21 mouse cellular contexts compared by ENCODE assay signal in the genomic region with DNA sequence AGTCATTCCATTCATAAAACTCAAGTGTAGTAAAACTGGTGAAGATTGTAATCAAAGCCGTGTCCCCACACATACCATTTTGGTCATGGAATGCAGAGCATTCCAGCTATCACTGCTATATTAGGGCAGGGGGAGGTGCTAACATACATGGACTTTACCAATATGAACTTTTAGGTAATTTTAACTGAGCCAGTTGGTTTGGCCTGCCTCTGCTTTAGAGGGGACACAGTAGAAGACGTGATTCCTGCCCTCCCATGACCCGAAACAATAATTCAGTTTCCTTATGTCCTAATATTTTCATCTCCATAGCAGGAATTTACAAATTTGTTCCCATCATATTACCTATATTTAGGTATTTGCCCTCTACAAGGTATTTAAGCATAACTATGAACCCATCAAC. TPM values are rescaled to one million over a fixed set of nuclear protein-coding genes. Genes with fewer than 3 reads are reported as not detected.
A peak's percentile ranks its signal among the peaks of the same experiment; 100 is the strongest.
DNase-seq lines count a peak whose midpoint lies in the region; ATAC-seq and TF ChIP-seq lines count a peak whose summit lies in the region.
"Had no signal": no experiment of that assay in that cellular context is flagged by ENCODE, and none has a peak within 500 bp of the region (broad histone marks: within the 10 kb centered on the region; RNA-seq: fewer than 3 reads in every experiment).

No protein-coding gene starts in this region.

- H3K4me2 ChIP-seq in liver, embryonic 11.5 days, result peak overlapping the region; percentile 29
- no peak overlapping the region for H3K4me2 ChIP-seq in hindbrain, embryonic 11.5 days (replicated peaks; ENCODE audit: low read depth, low read length)
- H3K4me2 ChIP-seq: hindbrain, embryonic 13.5 days; limb, embryonic 12.5 days had no signal

- H3K9ac ChIP-seq in liver, embryonic 11.5 days (ENCODE audit: low read depth, low read length), result no peak overlapping the region
- no peak overlapping the region for H3K9ac ChIP-seq in MEL (ENCODE audit: control insufficient read depth, low read depth, low read length, poor library complexity, severe bottlenecking)
- H3K9ac ChIP-seq in hindbrain, embryonic 11.5 days (ENCODE audit: low read depth, low read length), result no peak overlapping the region
- H3K9ac ChIP-seq: hindbrain, embryonic 13.5 days; limb, embryonic 12.5 days had no signal

- no peak for TF ChIP-seq POLR2A in MEL (IDR thresholded peaks at IDR 0.05; ENCODE audit: control insufficient read depth in 1 of 2, insufficient read depth in 1 of 2, low read depth in 1 of 2, low read length in 2 of 2, poor library complexity in 1 of 2)

- no peak for TF ChIP-seq EP300 in MEL (IDR thresholded peaks at IDR 0.05; ENCODE audit: low read depth in 1 of 2, low read length in 2 of 2)

- no peak for ATAC-seq in liver, embryonic 11.5 days (replicated peaks; ENCODE audit: low FRiP score)
- peak; percentile 15 for ATAC-seq in granulocyte monocyte progenitor cell, adult 5-6 weeks (replicated peaks; ENCODE audit: poor library complexity, severe bottlenecking)
- no peak for ATAC-seq in CD4-positive, CD25-positive, alpha-beta regulatory T cell, adult 4 months
- no peak for ATAC-seq in hindbrain, embryonic 11.5 days (ENCODE audit: low FRiP score)
- ATAC-seq: lung, postnatal 0 days had no signal

- no peak overlapping the region for H3K27ac ChIP-seq in liver, embryonic 11.5 days (ENCODE audit: low read depth, low read length)
- no peak overlapping the region for H3K27ac ChIP-seq in MEL (ENCODE audit: control insufficient read depth, low read depth, low read length)
- H3K27ac ChIP-seq in macrophage, result peak overlapping the region; percentile 98
- H3K27ac ChIP-seq in hindbrain, embryonic 11.5 days (ENCODE audit: low read depth, low read length), result no peak overlapping the region
- H3K27ac ChIP-seq: forebrain, embryonic 10.5 days; hindbrain, embryonic 13.5 days; limb, embryonic 12.5 days had no signal

- TF ChIP-seq CTCF in MEL (IDR thresholded peaks at IDR 0.05 in 2 of 3, conservative IDR thresholded peaks at IDR 0.05 in 1 of 3; ENCODE audit: control insufficient read depth in 1 of 3, insufficient read depth in 1 of 3, low read depth in 2 of 3, low read length in 3 of 3, poor library complexity in 1 of 3, severe bottlenecking in 1 of 3), result no peak

- no peak overlapping the region for H3K4me3 ChIP-seq in liver, embryonic 11.5 days (ENCODE audit: low read depth, low read length)
- H3K4me3 ChIP-seq in MEL (ENCODE audit: control insufficient read depth in 1 of 2, insufficient read depth in 1 of 2, low read depth in 2 of 2, low read length in 2 of 2) (peak overlapping the region in 1 of 2 experiments; percentile 75; a peak in 2 of 4 replicates), macrophage (ENCODE audit: inconsistent target) (peak overlapping the region; percentile 67)
- no peak overlapping the region for H3K4me3 ChIP-seq in hindbrain, embryonic 11.5 days (ENCODE audit: low read depth, low read length)
- H3K4me3 ChIP-seq: forebrain, embryonic 10.5 days; hindbrain, embryonic 13.5 days; limb, embryonic 12.5 days had no signal

- WGBS in liver, embryonic 11.5 days, result 69% methylated on average over 3 of the region's 3 CpGs
- WGBS in macrophage (ENCODE audit: missing documents), result 0% methylated on average over 3 of the region's 3 CpGs
- 79% methylated on average over 3 of the region's 3 CpGs for WGBS in hindbrain, embryonic 11.5 days

- no peak for TF ChIP-seq RAD21 in MEL (IDR thresholded peaks at IDR 0.05; ENCODE audit: low read depth, low read length)

- H3K36me3 ChIP-seq in liver, embryonic 11.5 days (ENCODE audit: control insufficient read depth, insufficient read depth, low read length), result no peaks in the 10 kb centered on the region
- peaks cover 0 to 4% of the 10 kb centered on the region in 2 experiments; a peak in 2 of 4 replicates for H3K36me3 ChIP-seq in MEL (ENCODE audit: control insufficient read depth in 1 of 2, insufficient read depth in 2 of 2, low read length in 2 of 2)
- H3K36me3 ChIP-seq in macrophage (ENCODE audit: inconsistent target), result peaks cover 23% of the 10 kb centered on the region; the same call in 1 of the 2 replicates
- no peaks in the 10 kb centered on the region for H3K36me3 ChIP-seq in hindbrain, embryonic 11.5 days (ENCODE audit: control insufficient read depth, insufficient read depth, low read length)
- H3K36me3 ChIP-seq: forebrain, embryonic 10.5 days; hindbrain, embryonic 13.5 days; limb, embryonic 12.5 days had no signal

- H3K27me3 ChIP-seq in liver, embryonic 11.5 days (replicated peaks; ENCODE audit: control insufficient read depth, insufficient read depth, low read length), result no peaks in the 10 kb centered on the region
- no peaks in the 10 kb centered on the region for H3K27me3 ChIP-seq in MEL (ENCODE audit: control insufficient read depth in 1 of 2, insufficient read depth in 2 of 2, low read length in 2 of 2)
- no peaks in the 10 kb centered on the region for H3K27me3 ChIP-seq in hindbrain, embryonic 11.5 days (ENCODE audit: control insufficient read depth, insufficient read depth, low read length)
- H3K27me3 ChIP-seq: hindbrain, embryonic 13.5 days; limb, embryonic 12.5 days had no signal

- H3K4me1 ChIP-seq in liver, embryonic 11.5 days (replicated peaks; ENCODE audit: control insufficient read depth, insufficient read depth, low read length), result peaks cover 5% of the 10 kb centered on the region
- peaks cover 5 to 8% of the 10 kb centered on the region in 2 experiments for H3K4me1 ChIP-seq in MEL (ENCODE audit: control insufficient read depth in 1 of 2, insufficient read depth in 2 of 2, low read length in 2 of 2)
- no peaks in the 10 kb centered on the region for H3K4me1 ChIP-seq in hindbrain, embryonic 11.5 days (replicated peaks; ENCODE audit: control insufficient read depth, insufficient read depth, low read length)
- H3K4me1 ChIP-seq: limb, embryonic 12.5 days had no signal

- DNase-seq in liver, embryonic 11.5 days (ENCODE audit: low spot score), result no peak
- no peak for DNase-seq in liver
- peak; percentile 38 for DNase-seq in MEL (ENCODE audit: low read depth, low spot score)
- no peak for DNase-seq in hindbrain, embryonic 11.5 days (ENCODE audit: low spot score)
- DNase-seq: adrenal gland, postnatal 14 days; cerebellum, adult 11-12 months; cerebellum, postnatal 25 days; embryo, embryonic 11 days; gastrocnemius, postnatal 14 days; heart, postnatal 14 days; kidney, adult 8-10 months; kidney, postnatal 25 days; right cerebral cortex, postnatal 25 days had no signal

- H3K9me3 ChIP-seq in liver, embryonic 11.5 days (ENCODE audit: control insufficient read depth, low read length), result no peaks in the 10 kb centered on the region
- H3K9me3 ChIP-seq in MEL (replicated peaks; ENCODE audit: insufficient read depth, low read length), result no peaks in the 10 kb centered on the region
- no peaks in the 10 kb centered on the region for H3K9me3 ChIP-seq in hindbrain, embryonic 11.5 days (ENCODE audit: control insufficient read depth, low read length)
- H3K9me3 ChIP-seq: forebrain, embryonic 10.5 days; G1E; hindbrain, embryonic 13.5 days; limb, embryonic 12.5 days had no signal

- no peaks in the 10 kb centered on the region; the same call in 1 of the 2 replicates for H3K79me2 ChIP-seq in MEL (ENCODE audit: control insufficient read depth, insufficient read depth, low read length, poor library complexity)
- peaks cover 58% of the 10 kb centered on the region for H3K79me2 ChIP-seq in macrophage (ENCODE audit: inconsistent target)

TF ChIP-seq in MEL, 35 proteins besides CTCF, POLR2A, EP300 and RAD21 (continues in another document):
- no peak for TF ChIP-seq MAX (IDR thresholded peaks at IDR 0.05; ENCODE audit: low read length)
- TF ChIP-seq ZC3H11A (IDR thresholded peaks at IDR 0.05; ENCODE audit: low read depth, low read length), result no peak
- no peak for TF ChIP-seq TCF12 (IDR thresholded peaks at IDR 0.05; ENCODE audit: low read depth, low read length)
- no peak for TF ChIP-seq CHD1 (IDR thresholded peaks at IDR 0.05; ENCODE audit: low read depth, low read length)
- no peak for TF ChIP-seq NELFE (IDR thresholded peaks at IDR 0.05; ENCODE audit: low read depth, low read length)
- TF ChIP-seq ZKSCAN1 (IDR thresholded peaks at IDR 0.05; ENCODE audit: low read depth, low read length), result no peak
- TF ChIP-seq MXI1 (IDR thresholded peaks at IDR 0.05; ENCODE audit: low read depth, low read length), result no peak
- no peak for TF ChIP-seq MYB (IDR thresholded peaks at IDR 0.05; ENCODE audit: low read depth, low read length)
- no peak for TF ChIP-seq POLR2AphosphoS5 (IDR thresholded peaks at IDR 0.05; ENCODE audit: borderline replicate concordance, low read depth, low read length)
- TF ChIP-seq GATA1 (IDR thresholded peaks at IDR 0.05; ENCODE audit: low read depth, low read length), result no peak
- no peak for TF ChIP-seq USF2 (IDR thresholded peaks at IDR 0.05; ENCODE audit: borderline replicate concordance in 1 of 2, insufficient read depth in 1 of 2, low read depth in 1 of 2, low read length in 2 of 2)
- TF ChIP-seq SIN3A (IDR thresholded peaks at IDR 0.05; ENCODE audit: low read length), result no peak
- TF ChIP-seq USF1 (IDR thresholded peaks at IDR 0.05; ENCODE audit: low read depth, low read length), result no peak
- no peak for TF ChIP-seq UBTF (IDR thresholded peaks at IDR 0.05; ENCODE audit: borderline replicate concordance, insufficient read depth, low read depth, low read length)
- TF ChIP-seq SMC3 (IDR thresholded peaks at IDR 0.05; ENCODE audit: low read depth, low read length), result no peak
- TF ChIP-seq POLR2AphosphoS2 (IDR thresholded peaks at IDR 0.05; ENCODE audit: low read length), result no peak
- no peak for TF ChIP-seq MEF2A (IDR thresholded peaks at IDR 0.05; ENCODE audit: extremely low read depth, insufficient replicate concordance, low read depth, low read length, poor library complexity, severe bottlenecking)

RNA-seq across cellular contexts. Expression of gene Pik3cg, which starts 1.3 kb away (rescaled TPM):
- 6.8 and 7.2 TPM in 2 replicates for polyA plus RNA-seq in liver, embryonic 11.5 days (2014; fragmentation: Nextera tagmentation; extraction: Ambion mirVana)
- total RNA-seq in MEL (2012; rRNA removed), result 4.9 and 6.4 TPM in 2 replicates
- polyA plus RNA-seq in MEL (2012; ENCODE audit: insufficient read depth in 1 of 2, insufficient read length in 2 of 2, low read depth in 1 of 2, low replicate concordance in 2 of 2, missing spikeins in 1 of 2) (1 to 10 TPM in 1 of 2 experiments, not detected in 1; 8.5 TPM), macrophage (2018) (21.7 to 56.8 TPM (median 24.4 TPM) in 3 replicates)
- total RNA-seq in granulocyte monocyte progenitor cell, adult 5-6 weeks (2014; fragmentation: Nextera tagmentation), result 75.7 and 77.4 TPM in 2 replicates
- 43.9 and 49.9 TPM in 2 replicates for total RNA-seq in granulocyte monocyte progenitor cell, adult 5-6 weeks (2017)
- 100 to 1,000 TPM in 1 of 26 experiments, 10 to 100 TPM in 24, 1 to 10 TPM in 1; 3.7 to 101 (median 51.9) TPM for total RNA-seq in macrophage (2018; cell fraction: chromatin; rRNA removed)
- 10 to 100 TPM; 17.9 to 46.3 (median 30.7) TPM for total RNA-seq in macrophage (2018; cell fraction: cytosol; rRNA removed)
- 100 to 1,000 TPM in 1 of 26 experiments, 10 to 100 TPM in 25; 10.6 to 129 (median 43.1) TPM for total RNA-seq in macrophage (2018; cell fraction: nucleus; rRNA removed)
- 10 to 100 TPM; 18.7 to 33.8 TPM for polyA plus RNA-seq in CD4-positive, CD25-positive, alpha-beta regulatory T cell, adult 4 months (2017; shearing (Covaris generic))
- polyA plus RNA-seq in hindbrain, embryonic 11.5 days (2014; fragmentation: Nextera tagmentation; extraction: Ambion mirVana), result 1.5 and 1.6 TPM in 2 replicates
